Mouse (Mus musculus) liver, adult 2 months (tissue): ENCODE data around the gene Col8a2. TPM values are rescaled to one million over a fixed set of nuclear protein-coding genes. Genes with fewer than 3 reads are reported as not detected.

ENCODE experiments used
- DNase-seq: peaks from one replicate; pipeline ENCODE4 v3.0.0-alpha.2; 2011; ENCODE audit warnings: low read depth, low spot score; ENCODE audit errors: extremely low read depth
- H3K27ac ChIP-seq: fragments of 200-500 bp; replicated peaks from 2 replicates; pipeline ENCODE4 v1.5.1; 2012; ENCODE audit warnings: low read depth, mild to moderate bottlenecking, control low read depth, inconsistent platforms, low read length; ENCODE audit not compliant: insufficient read depth
- H3K27me3 ChIP-seq: fragments of 200-500 bp; 2 replicates; pipeline ENCODE4 v1.6.1; 2012; ENCODE audit warnings: mild to moderate bottlenecking, moderate library complexity, low read length, inconsistent platforms; ENCODE audit not compliant: control insufficient read depth, insufficient read depth
- H3K36me3 ChIP-seq: fragments of 200-500 bp; 2 replicates; pipeline ENCODE4 v1.6.1; 2012; ENCODE audit warnings: low read length, inconsistent platforms; ENCODE audit not compliant: control insufficient read depth, insufficient read depth
- H3K4me1 ChIP-seq: fragments of 200-500 bp; 2 replicates; pipeline ENCODE4 v1.6.1; 2011; ENCODE audit warnings: low read length; ENCODE audit not compliant: control insufficient read depth, insufficient read depth
- H3K4me3 ChIP-seq: fragments of 200-500 bp; 2 replicates; pipeline ENCODE4 v1.5.1; 2011; ENCODE audit warnings: low read depth, mild to moderate bottlenecking, control low read depth, low read length, moderate library complexity; ENCODE audit not compliant: insufficient read depth
- H3K79me2 ChIP-seq: fragments of 200-500 bp; 2 replicates; pipeline ENCODE4 v1.6.1; 2012; ENCODE audit warnings: inconsistent platforms, mild to moderate bottlenecking, low read length, moderate library complexity; ENCODE audit not compliant: control insufficient read depth, insufficient read depth
- H3K9ac ChIP-seq: fragments of 200-500 bp; 2 replicates; pipeline ENCODE4 v1.6.1; 2012; ENCODE audit warnings: low read depth, mild to moderate bottlenecking, control low read depth, inconsistent platforms, low read length
- CTCF ChIP-seq: fragments of 200-500 bp; IDR thresholded peaks from 2 replicates; pipeline ENCODE4 v1.5.1; 2011; ENCODE audit warnings: low read depth, low read length, control low read depth
- POLR2A ChIP-seq: fragments of 200-500 bp; IDR thresholded peaks from 2 replicates; pipeline ENCODE4 v1.6.1; 2011; ENCODE audit warnings: low read length, control low read depth; ENCODE audit not compliant: insufficient read depth; ENCODE audit errors: extremely low read depth
- WGBS: fragments of 180-500 bp; shearing (Covaris S2); methylation state at CpG from one replicate; pipeline ENCODE4 v1.1.7; 2018; 5-methylcytosine and 5-hydroxymethylcytosine counted together
- polyA plus RNA-seq: library from polyadenylated mRNA; depleted of rRNA; stranded (reverse); fragments of >200 nt; gene quantifications from 2 replicates; pipeline ENCODE4 v1.2.3, GENCODE M21; 2012
- total RNA-seq: library from RNA; depleted of rRNA; stranded (reverse); fragments of >200 nt; gene quantifications from 2 replicates; pipeline ENCODE4 v1.2.3, GENCODE M21; 2014

Col8a2 gene
- total and polyA plus RNA-seq, 2 experiments = 0.09 to 0.17 TPM

DNA sequence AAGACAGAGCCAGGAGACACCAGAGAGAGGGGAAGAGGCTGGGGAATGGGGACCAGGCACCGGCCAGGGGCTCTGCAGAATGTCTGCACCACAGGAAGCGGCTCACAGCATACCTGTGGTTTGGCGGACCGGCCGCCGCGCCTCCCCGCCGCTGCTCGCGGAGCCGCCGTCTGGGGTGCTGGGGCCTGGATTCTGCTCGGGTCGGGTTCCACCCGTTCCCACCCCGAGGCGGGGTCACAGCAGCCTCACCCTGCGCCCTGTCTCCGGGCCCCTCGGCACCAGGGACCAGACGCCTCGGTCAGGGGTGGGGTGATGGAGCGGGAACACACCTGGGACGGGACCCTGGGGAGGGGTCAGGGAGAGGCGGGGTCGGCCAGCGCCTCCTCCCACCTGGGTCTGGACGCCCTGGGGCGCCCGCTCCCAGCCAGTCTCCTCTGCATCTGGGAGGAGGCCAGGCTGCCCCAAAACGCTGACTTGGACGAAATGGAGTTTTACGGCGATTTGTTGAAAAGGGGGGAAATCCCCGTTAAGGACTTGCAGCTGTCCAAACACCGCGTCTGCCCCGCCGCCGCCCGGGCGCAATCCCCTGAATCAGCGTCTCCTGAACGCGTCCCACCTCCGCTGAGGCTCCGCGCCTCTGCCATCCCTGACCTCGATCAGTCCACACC lies 14.5 kb downstream of the Col8a2 start:
- Histone ChIP-seq H3K27me3 (peaks cover 11% of the 10 kb centered on the region; the same call in 1 of the 2 replicates), H3K4me1 (peaks cover 6% of the 10 kb centered on the region; the same call in 1 of the 2 replicates), H3K9ac (no peak overlapping the region), H3K79me2 (no peaks in the 10 kb centered on the region), H3K36me3 (no peaks in the 10 kb centered on the region), H3K4me3 (no peak overlapping the region), H3K27ac (no peak overlapping the region)
- whole genome bisulfite sequencing = 7% methylated on average over 50 of the region's 50 CpGs
- DNase-seq = no peak
- TF ChIP-seq CTCF (no peak), POLR2A (no peak)

GRCm38 (mm10) chr4:126301584-126302309 lies 15.2 kb downstream of the Col8a2 start:
- Histone ChIP-seq H3K4me1 (0 out of 2 replicates have a peak, but pooled peaks cover 1% of the 10 kb centered on the region), H3K4me3 (no peak overlapping the region), H3K27me3 (peaks cover 9% of the 10 kb centered on the region; the same call in 1 of the 2 replicates), H3K79me2 (no peaks in the 10 kb centered on the region), H3K27ac (no peak overlapping the region), H3K9ac (no peak overlapping the region), H3K36me3 (no peaks in the 10 kb centered on the region)
- 29% methylated on average over 27 of the region's 27 CpGs for WGBS
- TF ChIP-seq POLR2A = no peak
- TF ChIP-seq CTCF = no peak
- DNase-seq = no peak

GRCm38 (mm10) chr4:126303877-126304276 lies 17.3 kb downstream of the Col8a2 start:
- H3K4me1 ChIP-seq = no peaks in the 10 kb centered on the region
- H3K27me3 ChIP-seq = peaks cover 9% of the 10 kb centered on the region; the same call in 1 of the 2 replicates
- no peak overlapping the region for H3K27ac ChIP-seq
- TF ChIP-seq POLR2A = no peak
- TF ChIP-seq CTCF = peak; percentile 25; the same call in 1 of the 2 replicates
- no peak for DNase-seq
- H3K4me3 ChIP-seq = no peak overlapping the region
- WGBS = 76% methylated on average over 4 of the region's 4 CpGs
- no peaks in the 10 kb centered on the region for H3K36me3 ChIP-seq
- no peak overlapping the region for H3K9ac ChIP-seq
- no peaks in the 10 kb centered on the region for H3K79me2 ChIP-seq

- DNase-seq = no peak
- Histone ChIP-seq H3K9ac (no peak overlapping the region), H3K79me2 (no peaks in the 10 kb centered on the region), H3K4me3 (no peak overlapping the region), H3K4me1 (peaks cover 3% of the 10 kb centered on the region; the same call in 1 of the 2 replicates), H3K36me3 (no peaks in the 10 kb centered on the region), H3K27ac (no peak overlapping the region), H3K27me3 (0 out of 2 replicates have a peak, but pooled peaks cover 5% of the 10 kb centered on the region)
- 87% methylated on average over 1 of the region's 1 CpGs for WGBS
- TF ChIP-seq POLR2A = no peak
- no peak for TF ChIP-seq CTCF
Measured at GRCm38 (mm10) chr4:126305428-126305827, 18.8 kb downstream of the Col8a2 start.

GRCm38 (mm10) chr4:126306058-126306457 lies 19.5 kb downstream of the Col8a2 start:
- H3K4me3 ChIP-seq = no peak overlapping the region
- 92% methylated on average over 6 of the region's 6 CpGs for WGBS
- peaks cover 3% of the 10 kb centered on the region; the same call in 1 of the 2 replicates for H3K4me1 ChIP-seq
- no peaks in the 10 kb centered on the region for H3K36me3 ChIP-seq
- TF ChIP-seq CTCF = peak; percentile 15; the same call in 1 of the 2 replicates
- TF ChIP-seq POLR2A = no peak
- DNase-seq = no peak
- 0 out of 2 replicates have a peak, but pooled peaks cover 3% of the 10 kb centered on the region for H3K27me3 ChIP-seq
- H3K9ac ChIP-seq = no peak overlapping the region
- no peaks in the 10 kb centered on the region for H3K79me2 ChIP-seq
- no peak overlapping the region for H3K27ac ChIP-seq
